Mouse (Mus musculus): ENCODE measurements at regions not wholly inside any gene's neighbourhood (a gene's known extent, or its start where the extent isn't known, plus 50 kb on each side); places are given as distances from the start of the nearest gene placed in this dataset. TPM values are rescaled to one million over a fixed set of nuclear protein-coding genes. Genes with fewer than 3 reads are reported as not detected.
"Not testable (repeated sequence)": the region's sequence is repeated elsewhere in the genome, so short reads cannot be mapped to it uniquely, and the experiment has no call there.

GRCm38 (mm10) chr17:27287986-27288385, 83.7 kb upstream of the Lemd2 start:
- DNase-seq (ENCODE audit: low spot score) = not testable (repeated sequence)

- no peak for DNase-seq (ENCODE audit: low spot score)
Measured at GRCm38 (mm10) chr17:27281241-27281640, 77.0 kb upstream of the Lemd2 start.

DNA sequence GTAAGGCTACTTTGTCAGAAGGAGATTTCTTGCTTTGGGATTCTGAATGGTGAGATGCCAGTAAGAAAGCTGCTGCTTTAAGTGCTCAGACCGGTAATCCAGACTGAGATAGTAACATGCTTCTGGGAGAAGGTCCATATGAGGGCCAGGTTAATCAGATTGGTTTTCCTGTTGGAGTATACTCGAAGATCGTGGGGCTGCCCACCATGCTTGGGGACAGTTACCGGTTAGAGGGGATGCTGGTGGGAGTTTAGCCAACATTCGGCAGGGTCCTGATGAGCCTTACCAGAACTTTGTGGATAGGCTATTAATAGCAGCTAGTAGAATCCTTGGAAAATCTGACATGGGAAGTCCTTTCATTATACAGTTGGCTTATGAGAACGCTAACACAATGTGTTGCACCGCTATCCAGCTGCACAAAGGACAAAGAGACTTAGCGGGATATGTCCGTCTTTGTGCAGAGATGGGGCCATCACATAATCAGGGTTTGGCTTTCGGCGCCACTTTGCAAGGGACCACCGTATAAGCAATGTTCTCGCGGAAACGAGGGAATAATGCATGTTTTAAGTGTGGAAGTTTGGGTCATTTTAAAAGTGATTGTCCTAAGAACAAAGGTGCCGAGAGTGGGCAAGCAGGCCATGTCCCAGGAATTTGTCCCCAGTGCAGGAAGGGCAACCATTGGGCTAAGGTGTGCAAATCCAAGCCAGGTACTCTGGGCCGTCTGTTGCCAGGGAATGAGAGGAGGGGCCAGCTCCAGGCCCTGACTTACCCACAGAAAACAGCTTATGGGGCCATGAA, 75.4 kb upstream of the Lemd2 start:
- not testable (repeated sequence) for DNase-seq (ENCODE audit: low spot score)

DNA sequence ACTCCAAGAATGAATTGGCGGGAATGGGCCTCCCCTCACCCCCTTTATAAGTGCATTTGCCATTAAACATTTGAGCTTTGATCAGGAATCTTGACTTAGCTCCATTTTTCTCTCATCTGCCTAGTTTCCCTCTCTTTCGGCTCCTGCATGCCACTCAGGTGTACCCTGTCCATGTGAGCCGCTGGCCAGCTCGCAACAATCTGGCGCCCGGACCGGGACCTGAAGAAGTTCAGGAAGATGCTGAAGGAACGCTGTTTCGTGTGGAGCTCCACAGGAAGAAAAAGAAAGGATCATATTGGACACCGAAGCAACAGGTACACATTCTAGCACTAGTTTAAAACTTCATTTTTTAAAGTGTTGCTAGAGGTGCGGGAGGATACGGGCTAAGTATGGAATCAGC, 73.5 kb upstream of the Lemd2 start:
- DNase-seq (ENCODE audit: low spot score) = not testable (repeated sequence)

DNA sequence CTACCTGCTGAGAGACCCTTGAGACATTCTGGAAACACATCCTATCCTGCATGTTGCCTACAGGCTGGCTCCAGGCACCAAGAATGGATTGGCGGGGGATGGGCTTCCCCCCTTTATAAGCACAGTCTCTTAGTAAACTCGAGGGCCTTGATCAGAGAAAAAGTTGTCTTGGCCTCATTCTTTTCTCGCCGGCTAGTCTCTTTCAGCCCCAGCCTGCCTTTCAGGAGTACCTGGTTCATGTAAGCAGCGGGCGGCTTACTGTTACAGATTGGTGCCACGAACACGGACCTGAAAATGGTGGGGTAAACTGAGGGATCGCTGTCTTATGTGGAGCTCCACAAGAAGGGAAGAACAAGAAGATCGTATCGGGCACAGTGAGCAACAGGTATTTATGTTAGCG, 67.5 kb upstream of the Lemd2 start:
- not testable (repeated sequence) for DNase-seq (ENCODE audit: low spot score)

GRCm38 (mm10) chr17:27270776-27271175, 66.5 kb upstream of the Lemd2 start:
- DNase-seq (ENCODE audit: low spot score) = not testable (repeated sequence)

DNA sequence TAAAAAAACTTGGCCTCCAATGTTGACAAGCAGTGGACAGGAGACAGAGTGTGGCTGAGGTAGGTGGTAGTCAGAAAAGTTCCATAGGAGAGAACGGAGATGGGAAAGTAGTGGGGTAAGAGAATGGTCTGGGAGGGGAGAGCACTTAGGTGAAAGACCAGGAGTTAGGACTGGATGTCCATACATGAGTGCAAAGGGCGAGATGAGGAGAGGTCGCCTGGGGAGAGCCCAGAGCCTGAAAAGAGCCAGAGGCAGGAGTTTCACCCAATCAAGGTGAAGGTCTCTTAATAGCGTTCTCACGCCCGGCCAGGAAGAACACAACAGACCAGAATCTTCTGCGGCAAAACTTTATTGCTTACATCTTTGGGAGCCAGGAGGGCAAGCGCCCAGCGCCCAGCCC, 60.3 kb upstream of the Lemd2 start:
- not testable (repeated sequence) for DNase-seq (ENCODE audit: low spot score)

GRCm38 (mm10) chr17:27262607-27263006, 58.3 kb upstream of the Lemd2 start:
- DNase-seq (ENCODE audit: low spot score) = no peak

DNA sequence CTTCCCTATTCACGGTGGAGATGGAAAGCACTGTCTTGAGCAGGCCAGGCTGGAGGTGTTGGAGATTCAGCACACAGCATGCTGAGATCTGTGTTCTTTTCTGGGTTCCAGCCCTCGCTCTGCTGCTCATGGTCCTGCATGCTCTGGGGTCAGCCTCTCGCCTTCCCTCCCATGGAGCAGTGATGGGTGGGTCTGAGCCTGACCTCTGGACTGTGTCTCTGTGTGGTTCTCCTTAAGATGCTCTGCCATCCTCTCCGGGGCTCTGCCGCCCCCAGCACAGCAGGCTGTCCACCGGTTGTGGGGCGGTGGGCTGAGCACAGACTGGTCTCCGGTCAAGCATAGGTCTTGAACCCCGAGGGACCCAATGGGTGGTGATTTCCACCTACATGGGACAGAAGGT, 57.7 kb upstream of the Lemd2 start:
- no peak for DNase-seq (ENCODE audit: low spot score)

GRCm38 (mm10) chr17:27261251-27261650, 57.0 kb upstream of the Lemd2 start:
- no peak for DNase-seq (ENCODE audit: low spot score)

- no peak for DNase-seq (ENCODE audit: low spot score)
Measured at GRCm38 (mm10) chr17:27260116-27260515, 55.8 kb upstream of the Lemd2 start.

GRCm38 (mm10) chr17:27257345-27257744, 53.1 kb upstream of the Lemd2 start:
- DNase-seq (ENCODE audit: low spot score) = no peak

DNA sequence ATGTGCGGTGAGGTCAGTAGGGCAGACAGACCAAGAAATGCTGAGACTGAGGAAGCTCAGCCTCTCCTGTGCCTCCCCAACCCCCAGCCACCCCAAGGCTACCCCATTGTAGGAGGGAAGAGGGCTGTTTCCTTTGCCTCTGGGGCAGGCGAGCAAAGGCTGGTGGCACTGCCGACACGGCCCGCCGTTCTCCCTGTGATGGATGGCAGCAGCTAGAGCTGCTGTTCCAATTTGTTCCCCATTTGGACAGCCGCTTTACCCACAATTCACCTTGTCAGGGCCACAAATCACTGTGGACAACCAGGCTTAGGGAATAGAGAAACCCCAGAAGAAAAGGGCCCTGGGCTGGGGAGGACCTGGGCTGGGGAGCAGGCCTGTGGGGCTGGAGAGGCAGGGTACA, 51.5 kb upstream of the Lemd2 start:
- no peak for DNase-seq (ENCODE audit: low spot score)

Small RNA genes in the stretch of these regions (microRNA-seq; reads per million reads assigned to microRNA genes)
- gene Mir7214 (not detected), gene Mir7216 (not detected), gene Mir7217 (not detected), gene Mir7218 (not detected)
